Mouse (Mus musculus) spleen, adult 2 months (tissue): Measurements from ENCODE around the gene Coro6. TPM values are rescaled to one million over a fixed set of nuclear protein-coding genes. Genes with fewer than 3 reads are reported as not detected.

Source experiments
- DNase-seq, 2 experiments: peaks; one replicate each; pipeline versions ENCODE4 v3.0.0 to v3.0.0-alpha.2; 2012 to 2021; ENCODE audit warnings: low spot score in 2 of 2, low read depth in 1 of 2
- H3K27ac ChIP-seq: fragments of 200-500 bp; 2 replicates; pipeline ENCODE4 v1.5.1; 2012; ENCODE audit warnings: low read length, inconsistent platforms; ENCODE audit not compliant: insufficient read depth
- H3K27me3 ChIP-seq: fragments of 200-500 bp; 2 replicates; pipeline ENCODE4 v1.6.1; 2012; ENCODE audit warnings: mild to moderate bottlenecking, moderate library complexity, low read length, inconsistent platforms; ENCODE audit not compliant: control insufficient read depth, insufficient read depth
- H3K36me3 ChIP-seq: fragments of 200-500 bp; 2 replicates; pipeline ENCODE4 v1.6.1; 2012; ENCODE audit warnings: mild to moderate bottlenecking, low read length, inconsistent platforms; ENCODE audit not compliant: control insufficient read depth, insufficient read depth
- H3K4me1 ChIP-seq: fragments of 200-500 bp; 2 replicates; pipeline ENCODE4 v1.6.1; 2011; ENCODE audit warnings: inconsistent platforms; ENCODE audit not compliant: control insufficient read depth, insufficient read depth, insufficient read length
- H3K4me3 ChIP-seq: fragments of 200-500 bp; 2 replicates; pipeline ENCODE4 v1.5.1; 2011; ENCODE audit warnings: mild to moderate bottlenecking, inconsistent platforms; ENCODE audit not compliant: insufficient read depth, insufficient read length; ENCODE audit errors: extremely low read depth
- CTCF ChIP-seq: fragments of 200-500 bp; IDR thresholded peaks from 2 replicates; pipeline ENCODE4 v1.5.1; 2011; ENCODE audit warnings: mild to moderate bottlenecking, inconsistent platforms; ENCODE audit not compliant: insufficient read depth, insufficient read length, insufficient replicate concordance; ENCODE audit errors: extremely low read depth
- POLR2A ChIP-seq: fragments of 200-500 bp; IDR thresholded peaks from 2 replicates; pipeline ENCODE4 v1.6.1; 2011; ENCODE audit warnings: low read depth, low read length, inconsistent platforms
- WGBS: fragments of 180-500 bp; shearing (Covaris S2); methylation state at CpG from one replicate; pipeline ENCODE4 v1.1.7; 2018; 5-methylcytosine and 5-hydroxymethylcytosine counted together
- polyA plus RNA-seq: library from polyadenylated mRNA; depleted of rRNA; stranded (reverse); fragments of >200 nt; gene quantifications from 2 replicates; pipeline ENCODE4 v1.2.3, GENCODE M21; 2012

Coro6 gene
- polyA plus RNA-seq, 1 experiment: 1.1 TPM

DNA sequence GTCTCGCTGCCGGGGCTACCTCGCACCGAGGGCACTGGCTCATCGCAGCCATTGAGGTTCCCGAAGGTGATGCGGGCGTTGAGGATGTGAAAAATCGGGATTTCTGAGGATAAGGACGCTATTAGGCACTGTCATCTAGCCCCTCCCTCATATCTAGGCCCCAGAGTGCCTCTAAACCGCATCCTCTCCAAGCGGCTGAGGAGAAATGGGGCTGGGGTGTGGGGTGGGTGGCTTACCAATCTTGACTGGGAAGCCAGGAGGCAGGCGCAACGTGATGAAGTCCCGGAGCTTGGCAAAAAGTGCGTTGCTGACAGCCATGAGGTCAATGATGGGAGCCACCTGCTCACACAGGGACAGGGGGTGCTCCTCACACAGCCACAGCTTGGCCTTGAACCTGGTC is 10.6 kb downstream of the Coro6 start:
- Histone ChIP-seq H3K27me3 (no peaks in the 10 kb centered on the region), H3K4me3 (no peak overlapping the region), H3K4me1 (peaks cover under 1% of the 10 kb centered on the region; the same call in 1 of the 2 replicates), H3K36me3 (no peaks in the 10 kb centered on the region), H3K27ac (no peak overlapping the region)
- TF ChIP-seq CTCF: no peak
- no peak for TF ChIP-seq POLR2A
- DNase-seq: no peak
- WGBS: 95% methylated on average over 16 of the region's 16 CpGs

DNA sequence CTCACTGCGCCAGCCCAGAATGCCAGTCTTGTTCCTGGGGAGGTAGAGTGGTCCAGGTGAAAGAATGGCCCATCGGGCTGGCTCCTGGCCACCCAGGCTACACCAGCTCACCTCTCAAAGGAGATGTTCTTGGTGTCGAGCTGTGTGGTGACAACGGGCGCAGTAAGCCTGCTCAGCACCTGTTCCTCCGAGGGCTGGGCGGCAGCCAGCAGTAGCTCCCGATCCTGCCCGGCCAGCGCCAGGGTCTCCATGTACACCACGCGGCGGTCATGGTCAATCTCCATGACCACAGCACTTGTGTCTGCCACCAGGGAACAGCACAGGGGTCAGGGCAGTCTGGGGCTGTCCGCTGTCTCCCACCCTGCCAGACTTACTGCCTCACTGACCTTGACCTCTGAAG is 14.0 kb downstream of the Coro6 start:
- TF ChIP-seq POLR2A (no peak), CTCF (no peak)
- Histone ChIP-seq H3K4me1 (no peaks in the 10 kb centered on the region), H3K27me3 (no peaks in the 10 kb centered on the region), H3K36me3 (no peaks in the 10 kb centered on the region), H3K4me3 (no peak overlapping the region), H3K27ac (no peak overlapping the region)
- WGBS: 93% methylated on average over 14 of the region's 14 CpGs
- no peak for DNase-seq

DNA sequence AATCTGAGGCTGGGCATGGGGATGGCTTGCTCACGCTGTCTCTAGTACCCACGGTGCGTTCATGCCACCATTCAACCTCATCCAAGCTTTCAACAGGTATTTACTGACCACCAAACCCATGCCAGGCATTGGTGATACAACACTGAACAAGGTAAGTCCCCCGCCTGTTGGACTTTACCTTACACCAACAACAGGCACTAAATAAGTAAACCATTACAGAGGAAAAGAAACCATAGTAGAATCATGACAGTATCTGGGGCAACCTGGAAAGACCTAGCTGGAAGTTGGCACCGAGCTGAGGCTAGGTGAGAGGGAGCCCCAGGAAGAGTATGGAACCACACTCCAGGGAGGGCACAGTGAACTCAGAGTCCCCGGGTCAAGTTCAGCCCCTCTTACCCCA is 14.7 kb downstream of the Coro6 start:
- H3K27me3 ChIP-seq: no peaks in the 10 kb centered on the region
- 86% methylated on average over 6 of the region's 6 CpGs for WGBS
- no peaks in the 10 kb centered on the region for H3K4me1 ChIP-seq
- H3K27ac ChIP-seq: no peak overlapping the region
- TF ChIP-seq CTCF (no peak), POLR2A (no peak)
- DNase-seq: no peak
- H3K4me3 ChIP-seq: no peak overlapping the region
- H3K36me3 ChIP-seq: no peaks in the 10 kb centered on the region

DNA sequence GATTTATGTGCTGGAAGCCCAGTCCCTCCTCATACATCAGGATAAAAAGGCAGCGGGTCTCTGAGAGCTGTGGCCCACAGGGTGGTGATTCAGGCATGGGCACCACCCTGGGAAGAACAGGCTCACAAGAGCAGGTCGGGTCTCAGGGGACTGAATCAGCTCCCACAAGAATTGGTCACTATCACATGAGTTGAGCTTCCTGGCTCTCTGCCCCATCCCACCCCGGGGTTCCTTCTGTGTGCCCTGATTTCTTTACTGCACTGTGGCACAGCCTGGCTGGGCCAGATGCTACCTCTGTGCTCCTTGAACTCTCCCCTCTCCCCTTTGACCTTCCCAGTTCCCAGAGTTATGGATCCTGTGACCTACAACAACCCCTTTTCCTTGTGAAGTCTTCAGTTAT is 20.8 kb downstream of the Coro6 start:
- Histone ChIP-seq H3K27ac (peak overlapping the region; percentile 4), H3K4me3 (no peak overlapping the region), H3K36me3 (no peaks in the 10 kb centered on the region), H3K27me3 (no peaks in the 10 kb centered on the region), H3K4me1 (peaks cover 6% of the 10 kb centered on the region)
- WGBS: 61% methylated on average over 3 of the region's 3 CpGs
- no peak for DNase-seq
- TF ChIP-seq CTCF (no peak), POLR2A (no peak)

DNA sequence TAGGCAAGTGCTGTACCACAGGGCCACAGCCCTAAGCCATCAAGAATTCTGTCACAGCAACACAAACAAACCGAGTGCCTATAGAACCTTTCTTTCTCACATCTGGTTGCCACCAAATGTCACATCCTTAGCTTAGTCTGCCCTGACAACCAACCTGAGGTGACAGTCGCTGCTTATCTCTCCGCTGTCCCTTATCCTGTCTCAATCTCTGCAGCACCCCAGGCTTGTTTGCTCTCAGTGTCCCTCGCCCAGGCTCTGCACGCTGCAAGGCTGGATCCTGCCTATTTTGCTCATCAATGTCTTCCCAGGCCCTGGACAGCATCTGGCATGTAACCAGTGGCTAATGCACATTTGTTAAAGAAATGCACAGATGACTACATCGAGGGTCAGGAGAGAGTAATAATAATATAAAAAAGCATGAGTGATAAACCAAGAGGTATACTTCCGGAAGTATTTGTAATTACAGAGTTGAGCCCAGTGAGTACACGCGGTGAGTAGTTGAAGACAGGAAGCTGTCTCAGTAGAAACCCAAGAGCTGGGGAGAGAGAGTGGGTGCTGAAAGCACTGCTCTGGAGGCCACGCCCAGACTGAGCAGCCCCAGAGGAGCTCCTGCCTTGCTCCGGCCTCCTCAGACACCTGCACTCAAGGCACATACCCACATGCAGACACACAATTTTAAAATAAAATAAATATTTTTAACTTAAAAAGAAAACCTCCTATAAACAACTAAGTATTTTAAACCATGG is 21.5 kb downstream of the Coro6 start:
- peak; percentile 35 to 54 for DNase-seq
- Histone ChIP-seq H3K27ac (peak overlapping the region; percentile 4), H3K36me3 (no peaks in the 10 kb centered on the region), H3K4me3 (no peak overlapping the region), H3K27me3 (peaks cover 2% of the 10 kb centered on the region; the same call in 1 of the 2 replicates), H3K4me1 (peaks cover 6% of the 10 kb centered on the region)
- 41% methylated on average over 11 of the region's 11 CpGs for WGBS
- TF ChIP-seq CTCF: no peak
- no peak for TF ChIP-seq POLR2A

DNA sequence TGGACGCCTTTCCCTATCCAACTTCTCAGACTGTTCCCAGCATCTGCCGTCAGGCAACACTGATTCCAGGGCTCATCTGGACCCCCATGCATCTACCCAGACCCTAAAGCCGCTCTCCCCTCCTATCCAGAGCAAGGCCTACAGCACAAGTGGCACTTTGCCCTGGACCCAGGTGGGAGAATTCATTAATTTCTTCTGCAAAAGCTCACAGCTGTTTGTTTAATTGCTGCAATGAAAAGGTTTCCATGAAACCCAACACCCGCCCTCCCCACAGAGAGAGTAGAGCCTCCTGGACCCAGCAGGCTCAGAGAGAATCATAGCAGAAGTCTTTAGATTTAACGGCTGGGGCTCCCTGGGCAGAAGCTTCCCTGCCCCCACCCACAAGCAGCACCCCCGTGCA is 23.0 kb downstream of the Coro6 start:
- Histone ChIP-seq H3K36me3 (no peaks in the 10 kb centered on the region), H3K27ac (no peak overlapping the region), H3K4me3 (no peak overlapping the region), H3K4me1 (peaks cover 10% of the 10 kb centered on the region), H3K27me3 (peaks cover 13% of the 10 kb centered on the region)
- no peak for DNase-seq
- 85% methylated on average over 6 of the region's 6 CpGs for WGBS
- TF ChIP-seq POLR2A: no peak
- no peak for TF ChIP-seq CTCF

DNA sequence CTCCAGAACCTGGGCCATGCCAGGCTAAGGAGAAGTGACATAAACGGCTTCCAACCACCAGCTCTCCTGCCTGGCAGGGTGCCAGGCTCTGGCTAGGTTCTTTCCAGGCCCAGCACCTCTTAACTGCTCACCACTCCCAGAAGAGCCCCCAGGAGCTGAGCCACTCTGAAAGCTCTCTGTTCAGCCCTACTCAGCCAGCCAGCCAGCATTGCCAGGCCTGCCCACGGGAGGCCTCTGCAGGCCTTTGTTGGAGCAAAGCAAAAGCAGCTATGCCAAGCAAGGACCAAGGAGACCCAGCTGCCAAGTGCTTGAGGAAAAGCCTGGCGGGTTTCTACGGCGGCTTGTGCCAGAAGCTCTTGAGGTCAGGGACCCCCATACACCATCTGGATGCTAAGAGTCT is 24.6 kb downstream of the Coro6 start:
- no peaks in the 10 kb centered on the region for H3K36me3 ChIP-seq
- H3K4me3 ChIP-seq: no peak overlapping the region
- no peak for DNase-seq
- TF ChIP-seq POLR2A (no peak), CTCF (no peak)
- no peak overlapping the region for H3K27ac ChIP-seq
- H3K4me1 ChIP-seq: peaks cover 10% of the 10 kb centered on the region
- whole genome bisulfite sequencing: 80% methylated on average over 5 of the region's 5 CpGs
- H3K27me3 ChIP-seq: peaks cover 13% of the 10 kb centered on the region
